Mouse (Mus musculus) right cerebral cortex, postnatal 10 days (tissue): ENCODE measurements around the gene 1700030K09Rik.

Source experiments
- DNase-seq, 2 experiments: peaks; one replicate each; pipeline ENCODE4 v3.0.0; 2021; ENCODE audit warnings: low spot score in 2 of 2

Gene 1700030K09Rik

GRCm38 (mm10) chr8:72443338-72443993 lies at the start of gene 1700030K09Rik, which contains the start of gene Calr3:
TSS of gene 1700030K09Rik (plus strand) at chr8:72443880.
TSS of gene Calr3 (minus strand) at chr8:72443870.
- peak; percentile 100 for DNase-seq

- no peak for DNase-seq
Observed at GRCm38 (mm10) chr8:72401381-72401780, 42.3 kb upstream of the 1700030K09Rik start.

GRCm38 (mm10) chr8:72402981-72403380 lies 40.7 kb upstream of the 1700030K09Rik start:
- no peak for DNase-seq

- DNase-seq, result no peak
Observed at GRCm38 (mm10) chr8:72407878-72408277, 35.8 kb upstream of the 1700030K09Rik start.

- DNase-seq, result no peak
Observed at GRCm38 (mm10) chr8:72409443-72409842, 34.2 kb upstream of the 1700030K09Rik start.

GRCm38 (mm10) chr8:72413839-72414238 lies 29.8 kb upstream of the 1700030K09Rik start:
- no peak for DNase-seq

- no peak for DNase-seq
Observed at GRCm38 (mm10) chr8:72415252-72415651, 28.4 kb upstream of the 1700030K09Rik start.

GRCm38 (mm10) chr8:72418073-72418472 lies 25.6 kb upstream of the 1700030K09Rik start:
- no peak for DNase-seq

- DNase-seq, result peak; percentile 57 to 60
Observed at GRCm38 (mm10) chr8:72420571-72421361, 22.9 kb upstream of the 1700030K09Rik start.

- peak; percentile 100 for DNase-seq
Observed at GRCm38 (mm10) chr8:72421362-72422335, 22.0 kb upstream of the 1700030K09Rik start, which contains the start of gene Eps15l1. TSS of gene Eps15l1 (minus strand) at chr8:72421460.

- DNase-seq, result no peak
Observed at GRCm38 (mm10) chr8:72422926-72423325, 20.8 kb upstream of the 1700030K09Rik start.

GRCm38 (mm10) chr8:72429676-72430075 lies 14.0 kb upstream of the 1700030K09Rik start:
- DNase-seq, result no peak

GRCm38 (mm10) chr8:72434952-72435351 lies 8.7 kb upstream of the 1700030K09Rik start:
- DNase-seq, result peak in 1 of 2 experiments; percentile 45

GRCm38 (mm10) chr8:72438248-72439015 lies 5.2 kb upstream of the 1700030K09Rik start:
- no peak for DNase-seq

GRCm38 (mm10) chr8:72443994-72444350 lies 292 bp downstream of the 1700030K09Rik start:
- no peak for DNase-seq

GRCm38 (mm10) chr8:72445071-72445470 lies 1.4 kb downstream of the 1700030K09Rik start:
- no peak for DNase-seq

- no peak for DNase-seq
Observed at GRCm38 (mm10) chr8:72451516-72451915, 7.8 kb downstream of the 1700030K09Rik start.

- DNase-seq, result no peak
Observed at GRCm38 (mm10) chr8:72453904-72454303, 10.2 kb downstream of the 1700030K09Rik start.

- DNase-seq, result no peak
Observed at GRCm38 (mm10) chr8:72455317-72455716, 11.6 kb downstream of the 1700030K09Rik start.

- no peak for DNase-seq
Observed at GRCm38 (mm10) chr8:72457806-72458205, 14.1 kb downstream of the 1700030K09Rik start.

- no peak for DNase-seq
Observed at GRCm38 (mm10) chr8:72458457-72458856, 14.8 kb downstream of the 1700030K09Rik start.
